Mouse (Mus musculus) heart, postnatal 0 days (tissue): ENCODE data around the gene Prss2. TPM values are rescaled to one million over a fixed set of nuclear protein-coding genes. Genes with fewer than 3 reads are reported as not detected.
A peak's percentile ranks its signal among the peaks of the same experiment; 100 is the strongest.
"Not testable (repeated sequence)": the region's sequence is repeated elsewhere in the genome, so short reads cannot be mapped to it uniquely, and the experiment has no call there.

Source experiments
- ATAC-seq: fragments of 200-750 bp; cut with Nextera tagmentation; 2 replicates; pipeline ENCODE4 v1.8.0; 2017; ENCODE audit warnings: low read depth, moderate number of reproducible peaks, moderate library complexity; ENCODE audit not compliant: insufficient read depth
- DNase-seq: peaks from one replicate; pipeline ENCODE4 v3.0.0-alpha.2; 2016; ENCODE audit warnings: low spot score
- H3K27ac ChIP-seq: fragments of 300-500 bp; sonication (generic); 2 replicates; pipeline ENCODE4 v1.5.1; 2014; ENCODE audit warnings: low read depth, mild to moderate bottlenecking
- H3K27me3 ChIP-seq: fragments of 300-500 bp; sonication (generic); 2 replicates; pipeline ENCODE4 v1.6.1; 2014; ENCODE audit warnings: low read length, mixed read lengths; ENCODE audit not compliant: control insufficient read depth, insufficient read depth
- H3K36me3 ChIP-seq: fragments of 300-500 bp; sonication (generic); replicated peaks from 2 replicates; pipeline ENCODE4 v1.6.1; 2014; ENCODE audit warnings: low read length, mixed read lengths; ENCODE audit not compliant: control insufficient read depth, insufficient read depth
- H3K4me1 ChIP-seq: fragments of 300-500 bp; sonication (generic); 2 replicates; pipeline ENCODE4 v1.6.1; 2014; ENCODE audit warnings: antibody characterized with exemption; ENCODE audit not compliant: control insufficient read depth, insufficient read depth
- H3K4me2 ChIP-seq: fragments of 300-500 bp; sonication (generic); 2 replicates; pipeline ENCODE4 v1.6.1; 2014; ENCODE audit warnings: low read depth, mild to moderate bottlenecking, low read length, moderate library complexity
- H3K4me3 ChIP-seq: fragments of 300-500 bp; sonication (generic); 2 replicates; pipeline ENCODE4 v1.5.1; 2014; ENCODE audit warnings: low read depth, low read length
- H3K9ac ChIP-seq: fragments of 300-500 bp; sonication (generic); replicated peaks from 2 replicates; pipeline ENCODE4 v1.6.1; 2014; ENCODE audit warnings: low read depth, low read length, mixed read lengths
- H3K9me3 ChIP-seq: fragments of 300-500 bp; sonication (generic); replicated peaks from 2 replicates; pipeline ENCODE4 v1.6.1; 2016; ENCODE audit warnings: low read length; ENCODE audit not compliant: control insufficient read depth
- CTCF ChIP-seq: IDR thresholded peaks from 2 replicates; pipeline ENCODE4 v1.5.1; 2016; ENCODE audit warnings: antibody characterized with exemption, control low read depth, low read depth
- EP300 ChIP-seq: IDR thresholded peaks from 2 replicates; pipeline ENCODE4 v1.6.1; 2016; ENCODE audit warnings: antibody characterized with exemption, low read depth
- WGBS: fragments of 180-500 bp; shearing (Covaris S2); extraction: QIAGEN DNeasy Blood & Tissue Kit; methylation state at CpG from one replicate; pipeline ENCODE4 v1.1.7; 2014; 5-methylcytosine and 5-hydroxymethylcytosine counted together
- polyA plus RNA-seq: library from polyadenylated mRNA; unstranded; fragments of >200 nt; fragmentation: Nextera tagmentation; extraction: Ambion mirVana; gene quantifications from 2 replicates; pipeline ENCODE4 v1.2.1, GENCODE M21; 2015
- total RNA-seq: library from RNA; depleted of rRNA; stranded (reverse); fragments of >200 nt; gene quantifications from 2 replicates; pipeline ENCODE4 v1.2.3, GENCODE M21; 2014; ENCODE audit warnings: low replicate concordance

Gene Prss2
- total and polyA plus RNA-seq, 2 experiments from 2014 or later: not detected

- no peaks in the 10 kb centered on the region for H3K4me1 ChIP-seq
- no peak overlapping the region for H3K4me2 ChIP-seq
- H3K4me3 ChIP-seq: no peak overlapping the region
- TF ChIP-seq EP300: no peak
- TF ChIP-seq CTCF: peak; percentile 31; the same call in 1 of the 2 replicates
- no peak overlapping the region for H3K9ac ChIP-seq
- ATAC-seq (no peak), DNase-seq (peak; percentile 10)
- no peaks in the 10 kb centered on the region for H3K36me3 ChIP-seq
- no peak overlapping the region for H3K27ac ChIP-seq
- H3K9me3 ChIP-seq: no peaks in the 10 kb centered on the region
- no peaks in the 10 kb centered on the region for H3K27me3 ChIP-seq
These were observed 34.8 kb downstream of the Prss2 start for GRCm38 (mm10) chr6:41556389-41556788.

DNA sequence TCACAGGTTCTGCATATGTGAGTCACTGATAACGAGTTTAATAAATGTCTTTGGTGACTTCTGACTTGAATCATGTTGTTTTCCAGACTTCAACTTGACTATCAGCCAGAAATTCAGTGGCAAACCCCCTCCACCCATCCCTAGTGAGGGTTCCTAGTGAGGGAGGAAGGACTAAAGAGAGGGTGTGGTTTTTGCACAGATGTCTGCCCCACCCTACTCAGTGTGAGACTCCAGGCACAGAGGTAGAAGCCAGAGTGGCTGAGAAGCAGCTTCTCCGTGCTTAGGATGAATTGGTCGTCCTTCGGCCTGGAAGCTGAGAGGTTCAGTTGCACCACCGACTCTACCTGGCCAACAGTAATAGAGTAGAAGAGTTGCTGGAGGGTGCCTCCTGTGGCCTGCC is 35.9 kb downstream of the Prss2 start:
- Histone ChIP-seq H3K27ac (peak overlapping the region; percentile 12; the same call in 1 of the 2 replicates), H3K36me3 (no peaks in the 10 kb centered on the region), H3K9ac (no peak overlapping the region), H3K4me2 (no peak overlapping the region; the same call in 1 of the 2 replicates), H3K9me3 (no peaks in the 10 kb centered on the region), H3K4me3 (no peak overlapping the region), H3K4me1 (no peaks in the 10 kb centered on the region), H3K27me3 (no peaks in the 10 kb centered on the region)
- ATAC-seq: no peak
- TF ChIP-seq CTCF (no peak), EP300 (no peak)
- no peak for DNase-seq
- 62% methylated on average over 5 of the region's 5 CpGs for WGBS

GRCm38 (mm10) chr6:41558271-41558670 is 36.7 kb downstream of the Prss2 start:
- TF ChIP-seq CTCF (no peak), EP300 (no peak)
- H3K9ac ChIP-seq: no peak overlapping the region
- H3K4me2 ChIP-seq: peak overlapping the region; percentile 21; the same call in 1 of the 2 replicates
- ATAC-seq (no peak), DNase-seq (no peak)
- no peak overlapping the region; the same call in 1 of the 2 replicates for H3K4me3 ChIP-seq
- no peaks in the 10 kb centered on the region for H3K27me3 ChIP-seq
- no peaks in the 10 kb centered on the region for H3K4me1 ChIP-seq
- peak overlapping the region; percentile 12; the same call in 1 of the 2 replicates for H3K27ac ChIP-seq
- H3K36me3 ChIP-seq: no peaks in the 10 kb centered on the region
- WGBS: 40% methylated on average over 2 of the region's 2 CpGs
- no peaks in the 10 kb centered on the region for H3K9me3 ChIP-seq

DNA sequence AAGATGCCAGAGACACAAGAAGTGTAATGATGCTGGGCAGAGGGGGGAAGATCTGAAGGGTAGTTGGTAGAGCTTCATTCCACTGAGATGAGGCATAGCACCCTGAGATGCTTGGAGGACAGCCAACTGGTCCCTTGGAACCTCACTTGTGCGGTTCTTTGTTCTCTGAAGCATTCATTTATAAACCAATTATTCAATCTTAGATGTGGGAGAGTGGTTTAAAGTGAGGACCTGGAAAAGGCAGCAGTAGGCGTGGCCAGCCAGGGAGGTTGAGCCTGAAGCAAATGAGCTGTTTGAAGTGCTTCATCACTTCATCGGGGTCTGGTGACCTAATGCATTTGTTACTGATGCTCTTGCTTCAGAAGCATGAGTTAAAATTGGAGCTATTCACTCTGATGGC is 37.7 kb downstream of the Prss2 start:
- DNase-seq (no peak), ATAC-seq (no peak)
- H3K4me1 ChIP-seq: no peaks in the 10 kb centered on the region
- H3K4me3 ChIP-seq: no peak overlapping the region; the same call in 1 of the 2 replicates
- no peaks in the 10 kb centered on the region for H3K36me3 ChIP-seq
- H3K9me3 ChIP-seq: no peaks in the 10 kb centered on the region
- peak overlapping the region; percentile 21; the same call in 1 of the 2 replicates for H3K4me2 ChIP-seq
- H3K27ac ChIP-seq: peak overlapping the region; percentile 11; the same call in 1 of the 2 replicates
- H3K27me3 ChIP-seq: no peaks in the 10 kb centered on the region
- H3K9ac ChIP-seq: no peak overlapping the region
- WGBS: 57% methylated on average over 3 of the region's 3 CpGs
- no peak for TF ChIP-seq EP300
- no peak for TF ChIP-seq CTCF

- Histone ChIP-seq H3K9me3 (no peaks in the 10 kb centered on the region), H3K9ac (no peak overlapping the region), H3K4me1 (no peaks in the 10 kb centered on the region), H3K27me3 (no peaks in the 10 kb centered on the region), H3K36me3 (no peaks in the 10 kb centered on the region), H3K27ac (no peak overlapping the region), H3K4me2 (no peak overlapping the region; the same call in 1 of the 2 replicates), H3K4me3 (no peak overlapping the region; the same call in 1 of the 2 replicates)
- TF ChIP-seq CTCF (no peak), EP300 (no peak)
- no peak for DNase-seq
- no peak for ATAC-seq
- 60% methylated on average over 2 of the region's 2 CpGs for WGBS
These were observed 38.7 kb downstream of the Prss2 start for GRCm38 (mm10) chr6:41560273-41560672.

DNA sequence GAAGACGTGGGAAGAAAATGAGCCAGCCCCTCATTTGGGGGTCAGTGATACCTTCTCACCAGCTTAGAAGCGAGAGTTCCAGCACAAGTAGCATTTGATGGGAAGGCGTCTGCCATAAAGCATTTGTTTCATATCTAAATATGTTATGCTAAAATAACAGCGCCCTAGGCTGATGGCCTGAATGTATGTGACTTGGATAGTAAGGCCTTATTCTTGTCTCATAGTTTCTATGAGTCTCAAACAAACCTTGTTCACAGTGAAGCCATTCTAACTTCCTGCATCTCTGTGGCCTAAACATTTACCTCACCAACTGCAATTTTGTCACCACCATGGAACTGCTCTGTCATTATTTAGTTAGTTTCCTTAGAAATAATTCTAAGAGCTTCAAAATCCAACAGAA is 41.0 kb downstream of the Prss2 start:
- Histone ChIP-seq H3K36me3 (no peaks in the 10 kb centered on the region), H3K4me2 (peak overlapping the region; percentile 12; the same call in 1 of the 2 replicates), H3K27ac (no peak overlapping the region), H3K9ac (no peak overlapping the region), H3K9me3 (no peaks in the 10 kb centered on the region), H3K4me1 (no peaks in the 10 kb centered on the region), H3K4me3 (peak overlapping the region; percentile 21), H3K27me3 (no peaks in the 10 kb centered on the region)
- 78% methylated on average over 4 of the region's 4 CpGs for WGBS
- DNase-seq (no peak), ATAC-seq (no peak)
- TF ChIP-seq CTCF: no peak
- TF ChIP-seq EP300: no peak

DNA sequence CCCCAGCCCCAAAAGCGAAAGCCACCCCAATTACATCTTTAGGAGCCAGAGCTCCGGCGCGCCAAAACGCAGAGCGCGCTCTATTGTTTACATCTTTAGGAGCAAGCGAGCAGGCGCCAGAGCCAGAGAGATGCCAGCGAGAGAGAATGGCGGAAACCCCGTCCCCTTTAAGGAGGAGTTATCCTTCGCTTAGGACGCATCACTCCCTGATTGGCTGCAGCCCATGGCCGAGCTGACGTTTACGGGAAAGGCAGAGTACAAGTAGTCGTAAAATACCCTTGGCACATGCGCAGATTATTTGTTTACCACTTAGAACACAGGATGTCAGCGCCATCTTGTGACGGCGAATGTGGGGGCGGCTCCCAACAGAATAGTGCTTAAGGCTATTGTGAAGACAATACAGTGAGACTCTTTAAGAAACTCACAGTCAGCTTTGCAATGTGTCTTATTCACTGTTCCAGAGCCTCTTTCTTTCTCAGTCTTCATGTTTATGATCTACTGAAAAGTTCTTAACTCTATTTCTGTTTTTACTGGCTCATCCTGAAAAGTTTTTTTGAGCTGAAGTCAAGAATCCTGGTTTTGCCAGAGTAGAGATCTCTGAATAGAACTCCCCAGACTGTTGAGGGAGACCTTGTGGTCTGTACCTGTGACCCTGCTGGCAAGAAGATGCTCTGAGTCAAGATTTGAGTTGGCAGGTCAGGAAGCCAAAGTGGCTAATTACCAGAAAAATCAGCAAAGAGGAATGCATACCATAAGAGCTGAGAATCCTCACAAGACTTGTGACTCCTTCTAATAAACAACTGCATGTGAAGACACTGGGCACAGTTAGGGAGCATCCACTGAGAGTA is 41.7 kb downstream of the Prss2 start:
- H3K9me3 ChIP-seq, H3K4me2 ChIP-seq, H3K9ac ChIP-seq, H3K27me3 ChIP-seq, DNase-seq, ATAC-seq, H3K27ac ChIP-seq, H3K36me3 ChIP-seq, H3K4me1 ChIP-seq: not testable (repeated sequence)
- WGBS: 52% methylated on average over 4 of the region's 23 CpGs
- H3K4me3 ChIP-seq: peak overlapping the region; percentile 21; the same call in 1 of the 2 replicates
